Mouse (Mus musculus) embryonic stem cell, embryonic (primary cell): ENCODE measurements at regions not wholly inside any gene's neighbourhood (a gene's known extent, or its start where the extent isn't known, plus 50 kb on each side); places are given as distances from the start of the nearest gene placed in this dataset.

Source experiments
- CTCF ChIA-PET, 4 experiments: fragments of 300-600 bp in 2 of 4; fragments of 350-600 bp in 2 of 4; sonication (Branson Sonifier 250); formaldehyde crosslinking; loops; one replicate each; lab custom pipeline; 2022; ENCODE audit warnings: inconsistent platforms in 2 of 4; lab: Charles Lee
- POLR2A ChIA-PET, 4 experiments: fragments of 300-600 bp in 2 of 4; fragments of 350-600 bp in 2 of 4; sonication (Branson Sonifier 250); formaldehyde crosslinking; loops; one replicate each; lab custom pipeline; 2022; ENCODE audit warnings: antibody characterized with exemption in 4 of 4, inconsistent platforms in 1 of 4; lab: Charles Lee

GRCm38 (mm10) chr5:69040045-69040444 lies 301.4 kb downstream of the Kctd8 start:
- ChIA-PET CTCF (interaction anchor here in 1 of 4 experiments (0.6 kb wide), 1 partner anchor 952 kb away, joined by 4 read pairs; no protein-coding TSS in a partner anchor), POLR2A (no interaction called here)

- ChIA-PET POLR2A (no interaction called here), CTCF (no interaction called here)
Observed at GRCm38 (mm10) chr5:69019386-69019785, 322.1 kb downstream of the Kctd8 start.

GRCm38 (mm10) chr5:68986164-68986563 lies 355.3 kb downstream of the Kctd8 start:
- ChIA-PET CTCF (no interaction called here), POLR2A (no interaction called here)

GRCm38 (mm10) chr5:68954696-68955095 lies 386.8 kb downstream of the Kctd8 start:
- CTCF ChIA-PET = no interaction called here

More at GRCm38 (mm10) chr5:68954696-68955095, 386.8 kb downstream of the Kctd8 start:
- POLR2A ChIA-PET = no interaction called here
